Mouse (Mus musculus) lung, postnatal 10 days (tissue): Measurements from ENCODE around the gene Ilf3.
"Not testable (repeated sequence)": the region's sequence is repeated elsewhere in the genome, so short reads cannot be mapped to it uniquely, and the experiment has no call there.

Experiments used
- DNase-seq: peaks from one replicate; pipeline ENCODE4 v3.0.0; 2021

Ilf3 gene

DNA sequence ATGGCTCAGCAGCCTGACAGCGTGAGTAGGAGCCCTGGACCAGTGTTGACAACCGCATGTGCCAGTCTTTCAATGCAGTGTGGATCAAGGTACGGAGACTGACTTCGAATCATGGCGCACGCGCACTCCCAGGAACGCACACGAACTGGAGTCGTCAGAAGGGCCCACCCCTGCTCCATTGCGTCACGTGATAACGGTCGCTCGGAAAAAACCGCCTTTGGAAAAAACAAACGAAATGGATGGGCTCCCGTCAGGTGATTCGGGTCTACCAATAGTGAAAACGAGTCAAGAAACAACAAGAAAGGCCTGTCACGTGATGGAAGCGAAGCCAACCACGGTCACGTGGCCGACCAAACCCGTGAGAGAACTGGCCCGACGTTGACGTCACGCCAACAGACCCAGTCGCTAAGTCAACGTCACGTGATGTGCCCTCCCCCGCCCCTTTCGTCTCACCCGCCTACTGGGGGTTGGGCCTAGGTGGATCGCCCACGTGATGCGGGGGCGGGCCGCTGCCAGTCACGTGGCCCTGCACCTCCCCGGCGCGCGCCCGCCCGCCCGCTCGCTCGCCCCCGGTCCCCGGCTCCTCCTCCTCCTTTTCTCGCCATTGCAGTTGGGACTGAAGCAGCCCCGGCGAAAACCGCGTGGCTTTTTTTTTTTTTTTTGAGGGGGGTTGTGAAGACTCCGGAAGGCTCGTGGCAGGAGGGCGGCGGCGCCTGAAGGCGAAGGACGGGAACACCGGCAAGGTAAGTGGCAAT is at the start of gene Ilf3:
Gene Ilf3 (plus strand): TSS at position 515 of the 755 bp plus-strand sequence.
- DNase-seq, result peak; percentile 100

- DNase-seq, result no peak
Observed at GRCm38 (mm10) chr9:21318792-21319191, 48.9 kb upstream of the Ilf3 start.

- no peak for DNase-seq
Observed at GRCm38 (mm10) chr9:21319503-21319902, 48.2 kb upstream of the Ilf3 start.

DNA sequence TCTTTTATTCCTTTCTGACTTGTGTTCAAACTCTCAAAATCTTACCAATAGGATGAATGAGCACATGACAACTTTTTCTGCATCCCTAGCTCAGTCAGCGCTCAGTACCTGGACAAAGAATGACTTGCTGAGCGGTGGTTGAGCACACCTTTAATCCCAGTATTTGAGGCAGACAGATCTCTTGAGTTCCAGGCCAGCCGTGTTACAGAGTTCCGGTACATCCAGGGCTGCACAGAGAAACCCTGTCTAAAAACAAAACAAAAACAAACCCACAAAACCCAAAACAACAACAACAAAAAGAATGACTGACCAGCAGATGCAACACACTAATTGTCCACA is 47.4 kb upstream of the Ilf3 start:
- no peak for DNase-seq

DNA sequence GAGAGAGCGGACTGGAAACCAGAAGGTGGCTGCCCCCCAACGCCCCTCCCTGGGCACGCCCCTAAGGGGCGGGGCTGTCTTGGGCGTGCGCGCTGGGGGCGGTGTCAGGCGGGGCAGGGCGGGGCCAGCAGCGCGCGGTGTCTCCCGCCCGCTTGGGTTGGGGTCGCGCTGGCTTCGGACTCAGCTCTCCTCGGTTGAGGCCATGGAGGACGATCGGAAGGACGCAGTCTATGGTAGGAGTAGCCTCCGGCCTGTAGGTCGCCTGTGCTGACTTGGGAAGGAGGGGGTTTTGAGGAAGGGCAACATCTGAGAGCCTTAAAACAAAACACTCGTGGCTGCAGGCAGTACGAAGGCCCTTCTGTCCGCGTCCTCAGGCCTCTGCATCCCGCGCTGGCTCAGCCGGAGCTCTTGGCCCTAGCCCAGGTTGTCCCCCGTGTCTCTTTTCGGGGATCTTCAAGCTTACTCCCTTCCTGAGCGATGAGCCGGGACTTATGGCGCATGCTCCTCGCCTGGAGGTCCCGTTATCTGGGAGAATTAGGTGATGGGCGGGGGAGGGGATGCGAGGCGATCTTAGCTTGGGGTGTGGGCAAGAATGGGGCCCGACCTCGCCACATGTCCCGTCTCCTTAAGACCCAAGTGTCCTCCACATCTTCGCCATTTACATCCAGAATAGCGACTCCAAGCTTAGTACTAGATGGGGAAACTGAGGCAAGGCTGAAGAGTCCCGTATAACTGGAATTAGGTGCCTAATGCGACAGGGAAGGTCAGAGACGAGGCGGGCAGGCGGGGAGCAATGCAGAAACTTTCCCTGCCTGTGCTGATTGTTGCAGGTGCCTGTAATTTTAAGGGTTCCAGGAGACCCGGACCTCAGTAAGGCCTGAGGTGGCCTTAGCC is 46.8 kb upstream of the Ilf3 start, which contains the start of gene Slc44a2:
Gene Slc44a2 (plus strand): TSS at position 80 of the 894 bp plus-strand sequence.
- DNase-seq, result peak; percentile 91

DNA sequence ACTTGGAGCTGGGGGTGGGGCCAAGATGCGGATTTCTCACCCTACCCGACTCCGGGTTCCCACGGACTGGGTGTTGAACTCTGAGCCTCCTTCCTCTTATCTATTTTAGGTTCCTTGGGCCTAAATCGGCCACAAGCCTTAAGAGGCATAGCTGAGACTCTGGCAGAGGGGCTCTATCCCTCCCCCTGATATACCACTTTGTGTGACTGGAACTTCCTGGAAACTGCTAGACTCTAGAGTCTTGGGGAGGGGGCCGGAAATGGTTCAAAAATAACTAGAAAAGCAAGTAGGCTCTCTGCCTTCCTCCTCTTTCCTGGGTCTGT is 46.2 kb upstream of the Ilf3 start:
- DNase-seq, result peak; percentile 63

- DNase-seq, result no peak
Observed at GRCm38 (mm10) chr9:21322211-21322916, 45.3 kb upstream of the Ilf3 start.

GRCm38 (mm10) chr9:21322917-21323297 is 44.8 kb upstream of the Ilf3 start:
- not testable (repeated sequence) for DNase-seq

- DNase-seq, result peak; percentile 69
Observed at GRCm38 (mm10) chr9:21324269-21324668, 43.4 kb upstream of the Ilf3 start.

- DNase-seq, result no peak
Observed at GRCm38 (mm10) chr9:21327569-21327968, 40.1 kb upstream of the Ilf3 start.

GRCm38 (mm10) chr9:21328041-21328440 is 39.6 kb upstream of the Ilf3 start:
- DNase-seq, result no peak

DNA sequence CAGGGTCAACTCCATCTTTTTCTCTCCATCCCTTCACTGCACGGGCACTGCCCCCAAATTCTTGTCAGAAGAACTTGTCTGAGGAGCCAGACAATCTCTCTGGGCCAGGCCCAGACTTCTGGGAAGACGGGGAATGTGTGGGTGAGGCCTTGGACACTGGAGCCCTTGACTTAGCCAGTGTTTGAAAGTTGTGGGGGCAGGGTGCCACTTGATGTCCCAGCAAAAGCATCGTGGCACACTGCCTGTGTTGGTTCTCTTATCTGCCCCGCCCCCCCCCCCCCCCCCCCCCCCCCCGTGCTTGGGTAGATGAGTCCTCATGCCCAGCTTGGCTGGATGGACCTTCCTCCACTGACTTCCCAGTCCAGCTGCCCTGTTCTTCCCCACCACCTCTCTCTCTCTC is 38.6 kb upstream of the Ilf3 start:
- DNase-seq, result peak; percentile 86

- DNase-seq, result peak; percentile 31
Observed at GRCm38 (mm10) chr9:21329699-21330289, 37.9 kb upstream of the Ilf3 start.

- no peak for DNase-seq
Observed at GRCm38 (mm10) chr9:21331365-21332140, 36.1 kb upstream of the Ilf3 start.

DNA sequence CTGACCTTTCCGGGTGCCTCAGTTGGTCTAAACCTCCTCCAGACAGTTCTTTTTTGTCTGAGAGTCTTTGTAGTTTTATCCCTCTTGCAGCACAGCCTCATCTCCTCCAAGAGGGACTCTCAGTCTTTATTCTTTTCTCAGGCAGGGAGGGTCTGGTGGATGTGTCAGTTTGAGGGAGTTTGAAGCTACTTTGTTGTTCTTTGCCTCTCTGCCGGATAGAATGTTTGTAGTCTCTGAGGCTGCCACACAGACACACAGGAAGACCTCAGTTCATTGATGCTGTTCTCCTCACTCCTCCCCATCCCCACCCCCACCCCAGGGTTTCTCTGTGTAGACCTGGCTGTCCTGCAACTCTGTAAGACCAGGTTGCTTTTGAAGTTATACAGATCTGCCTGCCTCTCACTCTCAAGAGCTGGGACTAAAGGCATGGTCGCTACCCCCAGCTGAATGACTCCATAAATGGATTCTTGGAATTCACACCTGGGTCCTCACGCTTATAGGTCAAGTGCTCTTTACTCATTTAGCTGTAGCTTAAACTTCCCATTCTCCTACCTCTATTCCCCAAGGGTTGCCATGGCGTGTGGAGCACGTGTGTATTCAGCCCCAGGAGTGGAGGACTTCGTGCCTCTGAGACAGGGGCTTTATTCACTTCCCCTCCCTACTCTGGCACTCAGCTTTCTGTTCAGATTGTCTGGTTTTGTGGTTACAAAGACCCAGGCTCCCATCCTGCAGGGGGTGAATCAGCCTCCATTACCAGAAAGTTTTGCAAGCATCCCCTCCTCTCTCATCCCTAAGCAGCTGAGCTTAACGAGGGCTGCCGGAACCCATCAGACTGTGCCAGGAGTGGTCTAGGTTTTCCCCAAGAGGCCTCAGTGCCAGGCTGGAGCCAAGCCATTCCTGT is 35.3 kb upstream of the Ilf3 start:
- no peak for DNase-seq

DNA sequence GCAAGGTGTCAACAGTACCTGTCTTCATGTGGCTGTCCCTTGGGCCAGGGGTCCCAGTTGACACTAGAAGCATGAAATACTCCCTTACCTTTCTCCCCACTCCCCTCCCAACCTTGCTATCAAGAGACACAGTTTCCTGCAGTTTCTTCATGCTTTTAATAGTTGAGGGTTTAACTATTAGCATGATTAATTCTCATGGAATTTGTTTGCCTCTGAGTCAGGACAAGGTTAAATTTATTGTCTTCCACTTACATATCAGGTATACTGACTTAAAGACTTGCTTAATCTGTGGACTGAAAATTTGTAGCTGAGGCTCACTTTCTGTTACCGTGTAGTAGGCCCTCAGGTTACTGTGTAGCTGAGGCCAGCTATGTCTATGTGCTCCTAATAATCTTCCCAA is 34.1 kb upstream of the Ilf3 start:
- no peak for DNase-seq

DNA sequence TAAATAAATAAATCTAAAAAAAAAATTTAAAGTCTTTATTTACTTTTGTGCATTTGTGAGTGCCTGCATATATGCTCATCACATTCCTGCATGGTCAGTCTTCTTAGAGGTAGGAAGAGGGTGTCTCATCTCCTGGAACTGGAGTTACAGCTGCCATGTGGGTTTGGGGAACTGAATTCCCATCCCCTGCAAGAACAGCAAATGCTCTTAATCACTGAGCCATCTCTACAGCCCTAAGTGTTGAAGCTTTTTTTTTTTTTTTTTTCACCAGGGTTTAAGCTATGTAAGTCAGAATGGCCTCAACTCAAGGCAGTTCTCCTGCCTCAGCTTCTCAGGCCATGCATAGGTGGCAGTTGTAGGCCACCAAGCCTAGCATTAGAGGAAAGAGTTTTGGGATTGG is 32.9 kb upstream of the Ilf3 start:
- no peak for DNase-seq

DNA sequence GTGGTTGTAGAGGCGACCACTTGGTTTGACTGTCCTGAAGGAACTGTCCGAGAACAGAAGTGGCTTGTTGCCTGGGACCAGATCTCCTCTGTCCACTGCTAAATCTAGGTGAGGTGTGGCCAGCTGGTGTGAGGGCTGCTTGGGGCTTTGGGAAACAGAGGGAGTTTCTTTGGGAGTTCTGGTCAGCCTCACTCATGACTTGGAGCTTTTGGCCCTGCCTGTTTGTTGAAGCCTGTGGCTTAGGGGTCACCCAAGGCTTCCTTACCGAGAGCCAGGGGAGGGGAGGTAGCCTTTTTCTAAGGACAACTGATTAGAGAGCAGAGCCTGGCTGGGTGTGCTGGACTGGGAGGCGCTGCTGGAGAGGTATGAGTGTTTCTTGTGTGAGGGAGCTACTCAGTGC is 32.3 kb upstream of the Ilf3 start:
- no peak for DNase-seq

GRCm38 (mm10) chr9:21336491-21336890 is 31.2 kb upstream of the Ilf3 start:
- DNase-seq, result no peak

- peak; percentile 68 for DNase-seq
Observed at GRCm38 (mm10) chr9:21337652-21338051, 30.0 kb upstream of the Ilf3 start.

DNA sequence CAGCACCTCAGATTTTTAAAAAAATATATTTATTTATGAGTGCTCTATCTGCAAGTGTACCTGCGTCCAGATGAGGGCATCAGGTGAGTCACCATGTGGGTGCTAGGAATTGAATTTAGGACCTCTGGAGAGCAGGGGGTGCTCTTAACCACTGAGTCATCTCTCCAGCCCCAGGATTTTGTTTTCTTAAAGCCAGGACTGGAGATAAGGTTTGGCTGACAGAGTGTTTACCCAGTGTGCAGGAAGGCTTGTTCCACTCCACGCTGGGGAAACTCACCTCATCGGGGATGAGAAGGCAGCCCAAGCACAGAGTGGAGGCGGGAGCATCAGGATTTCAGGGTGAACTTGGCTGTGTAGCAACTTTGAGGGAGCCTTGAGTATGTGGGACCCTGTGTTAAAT is 27.3 kb upstream of the Ilf3 start:
- no peak for DNase-seq
